Mouse (Mus musculus) MEL (cell line): ENCODE data around the gene Fxyd7. TPM values are rescaled to one million over a fixed set of nuclear protein-coding genes. Genes with fewer than 3 reads are reported as not detected.

ENCODE experiments used
- DNase-seq: peaks from one replicate; pipeline ENCODE4 v3.0.0; 2011; ENCODE audit warnings: low read depth, low spot score
- H3K27ac ChIP-seq: 2 replicates; pipeline ENCODE4 v1.5.1; 2012; ENCODE audit warnings: low read depth, mild to moderate bottlenecking, control low read depth, low read length, moderate library complexity; ENCODE audit not compliant: control insufficient read depth
- H3K27me3 ChIP-seq, 2 experiments: fragments of 150-350 bp in 1 of 2; sonication (generic) in 1 of 2; 2 replicates each; pipeline ENCODE4 v1.6.1; 2012; ENCODE audit warnings: low read length in 2 of 2, mild to moderate bottlenecking in 2 of 2, improper control_type of control experiment in 1 of 2, moderate library complexity in 1 of 2; ENCODE audit not compliant: insufficient read depth in 2 of 2, control insufficient read depth in 1 of 2
- H3K36me3 ChIP-seq, 2 experiments: 2 replicates each; pipeline ENCODE4 v1.6.1; 2012 to 2014; ENCODE audit warnings: low read length in 2 of 2, improper control_type of control experiment in 1 of 2, inconsistent platforms in 1 of 2, mild to moderate bottlenecking in 1 of 2; ENCODE audit not compliant: insufficient read depth in 2 of 2, control insufficient read depth in 1 of 2
- H3K4me1 ChIP-seq, 2 experiments: fragments of 150-350 bp in 1 of 2; sonication (generic) in 1 of 2; 2 replicates each; pipeline ENCODE4 v1.6.1; 2012; ENCODE audit warnings: low read length in 2 of 2, improper control_type of control experiment in 1 of 2, mild to moderate bottlenecking in 1 of 2; ENCODE audit not compliant: insufficient read depth in 2 of 2, control insufficient read depth in 1 of 2
- H3K4me3 ChIP-seq, 2 experiments: fragments of 150-350 bp in 1 of 2; sonication (generic) in 1 of 2; 2 replicates each; pipeline ENCODE4 v1.5.1; 2012; ENCODE audit warnings: low read depth in 2 of 2, low read length in 2 of 2, mild to moderate bottlenecking in 2 of 2, moderate library complexity in 2 of 2, control low read depth in 1 of 2, improper control_type of control experiment in 1 of 2; ENCODE audit not compliant: control insufficient read depth in 1 of 2, insufficient read depth in 1 of 2
- H3K79me2 ChIP-seq: 2 replicates; pipeline ENCODE4 v1.6.1; 2012; ENCODE audit warnings: mild to moderate bottlenecking, low read length, moderate library complexity; ENCODE audit not compliant: control insufficient read depth, poor library complexity, insufficient read depth
- H3K9ac ChIP-seq: 2 replicates; pipeline ENCODE4 v1.6.1; 2012; ENCODE audit warnings: low read depth, mild to moderate bottlenecking, control low read depth, low read length, moderate library complexity; ENCODE audit not compliant: control insufficient read depth, poor library complexity, severe bottlenecking
- H3K9me3 ChIP-seq: fragments of 150-350 bp; sonication (generic); replicated peaks from 2 replicates; pipeline ENCODE4 v1.6.1; 2012; ENCODE audit warnings: mild to moderate bottlenecking, low read length, improper control_type of control experiment, moderate library complexity; ENCODE audit not compliant: insufficient read depth
- BHLHE40 ChIP-seq: IDR thresholded peaks from 2 replicates; pipeline ENCODE4 v1.6.1; 2012; ENCODE audit warnings: low read depth, mild to moderate bottlenecking, inconsistent platforms, low read length, improper control_type of control experiment, borderline replicate concordance
- CHD1 ChIP-seq: IDR thresholded peaks from 2 replicates; pipeline ENCODE4 v1.6.1; 2012; ENCODE audit warnings: low read depth, mild to moderate bottlenecking, inconsistent platforms, low read length, improper control_type of control experiment
- CHD2 ChIP-seq: IDR thresholded peaks from 2 replicates; pipeline ENCODE4 v1.6.1; 2011; ENCODE audit warnings: low read length, improper control_type of control experiment
- CTCF ChIP-seq, 3 experiments: IDR thresholded peaks in 2 of 3; conservative IDR thresholded peaks in 1 of 3; 2 replicates each; pipeline ENCODE4 v1.5.1; 2011 to 2012; ENCODE audit warnings: low read length in 3 of 3, low read depth in 2 of 3, mild to moderate bottlenecking in 2 of 3, improper control_type of control experiment in 1 of 3, inconsistent platforms in 1 of 3, mixed read lengths in 1 of 3, moderate library complexity in 1 of 3; ENCODE audit not compliant: control insufficient read depth in 1 of 3, insufficient read depth in 1 of 3, poor library complexity in 1 of 3, severe bottlenecking in 1 of 3
- E2F4 ChIP-seq: IDR thresholded peaks from 2 replicates; pipeline ENCODE4 v1.6.1; 2011; ENCODE audit warnings: low read depth, low read length, improper control_type of control experiment, borderline replicate concordance
- ELF1 ChIP-seq: IDR thresholded peaks from 2 replicates; pipeline ENCODE4 v1.6.1; 2014; ENCODE audit warnings: low read depth, mild to moderate bottlenecking, inconsistent platforms, low read length, improper control_type of control experiment, moderate library complexity
- ETS1 ChIP-seq: IDR thresholded peaks from 2 replicates; pipeline ENCODE4 v1.6.1; 2012; ENCODE audit warnings: low read depth, mild to moderate bottlenecking, inconsistent platforms, low read length, improper control_type of control experiment, moderate library complexity
- GATA1 ChIP-seq: IDR thresholded peaks from 2 replicates; pipeline ENCODE4 v1.6.1; 2011; ENCODE audit warnings: low read depth, low read length, improper control_type of control experiment
- KAT2A ChIP-seq: conservative IDR thresholded peaks from 2 replicates; pipeline ENCODE4 v1.6.1; 2012; ENCODE audit warnings: low read depth, low read length, improper control_type of control experiment, inconsistent platforms
- MAZ ChIP-seq: IDR thresholded peaks from 2 replicates; pipeline ENCODE4 v1.6.1; 2012; ENCODE audit warnings: low read depth, mild to moderate bottlenecking, inconsistent platforms, low read length, improper control_type of control experiment
- MYC ChIP-seq: IDR thresholded peaks from 2 replicates; pipeline ENCODE4 v1.6.1; 2011; ENCODE audit warnings: low read depth, mild to moderate bottlenecking, low read length, improper control_type of control experiment, moderate library complexity
- NRF1 ChIP-seq: IDR thresholded peaks from 2 replicates; pipeline ENCODE4 v1.6.1; 2014; ENCODE audit warnings: low read depth, mild to moderate bottlenecking, inconsistent platforms, low read length, improper control_type of control experiment, moderate library complexity; ENCODE audit not compliant: poor library complexity, insufficient read depth, severe bottlenecking
- SMC3 ChIP-seq: IDR thresholded peaks from 2 replicates; pipeline ENCODE4 v1.6.1; 2011; ENCODE audit warnings: low read depth, low read length, improper control_type of control experiment
- TAL1 ChIP-seq: IDR thresholded peaks from 2 replicates; pipeline ENCODE4 v1.6.1; 2012; ENCODE audit warnings: mild to moderate bottlenecking, inconsistent platforms, low read length, moderate library complexity, mixed read lengths
- TBP ChIP-seq: IDR thresholded peaks from 2 replicates; pipeline ENCODE4 v1.8.0; 2011; ENCODE audit warnings: low read depth, low read length, improper control_type of control experiment
- USF1 ChIP-seq: IDR thresholded peaks from 2 replicates; pipeline ENCODE4 v1.6.1; 2014; ENCODE audit warnings: low read depth, mild to moderate bottlenecking, inconsistent platforms, low read length, improper control_type of control experiment, moderate library complexity
- ZC3H11A ChIP-seq: IDR thresholded peaks from 2 replicates; pipeline ENCODE4 v1.6.1; 2012; ENCODE audit warnings: low read depth, mild to moderate bottlenecking, inconsistent platforms, low read length, improper control_type of control experiment
- ZKSCAN1 ChIP-seq: IDR thresholded peaks from 2 replicates; pipeline ENCODE4 v1.6.1; 2012; ENCODE audit warnings: low read depth, mild to moderate bottlenecking, inconsistent platforms, low read length, improper control_type of control experiment, moderate library complexity
- ZMIZ1 ChIP-seq: IDR thresholded peaks from 2 replicates; pipeline ENCODE4 v1.6.1; 2012; ENCODE audit warnings: low read depth, mild to moderate bottlenecking, inconsistent platforms, low read length, improper control_type of control experiment, moderate library complexity
- polyA plus RNA-seq, 2 experiments: library from polyadenylated mRNA; stranded (reverse) in 1 of 2; unstranded in 1 of 2; fragments of >175 nt in 1 of 2; fragments of >200 nt in 1 of 2; gene quantifications; 2 replicates each; pipeline versions ENCODE4 v1.2.1 to v1.2.4; 2012; ENCODE audit warnings: low replicate concordance in 2 of 2, low read depth in 1 of 2; ENCODE audit not compliant: insufficient read length in 2 of 2, insufficient read depth in 1 of 2, missing spikeins in 1 of 2
- total RNA-seq: library from RNA; depleted of rRNA; stranded (reverse); fragments of 300-350 nt; gene quantifications from 2 replicates; pipeline ENCODE4 v1.2.3, GENCODE M21; 2012

The Fxyd7 gene
- total and polyA plus RNA-seq, 3 experiments: 0.11 TPM; not detected in 2

GRCm38 (mm10) chr7:31084140-31084539 is 32.9 kb upstream of the Fxyd7 start:
- Histone ChIP-seq H3K79me2 (no peaks in the 10 kb centered on the region), H3K27me3 (peaks cover 3 to 11% of the 10 kb centered on the region in 2 experiments), H3K9ac (no peak overlapping the region), H3K9me3 (no peaks in the 10 kb centered on the region), H3K27ac (no peak overlapping the region), H3K4me1 (no peaks in the 10 kb centered on the region), H3K4me3 (no peak overlapping the region), H3K36me3 (no peaks in the 10 kb centered on the region)
- DNase-seq: no peak
- no peak for TF ChIP-seq USF1
- no peak for TF ChIP-seq SMC3
- TF ChIP-seq GATA1: no peak
- TF ChIP-seq CTCF (IDR thresholded peaks at IDR 0.05 in 2 of 3, conservative IDR thresholded peaks at IDR 0.05 in 1 of 3; ENCODE audit: control insufficient read depth in 1 of 3, insufficient read depth in 1 of 3, low read depth in 2 of 3, low read length in 3 of 3, poor library complexity in 1 of 3, severe bottlenecking in 1 of 3): no peak

- no peak for DNase-seq
- no peak for TF ChIP-seq CHD1
- no peak for TF ChIP-seq ZKSCAN1
- TF ChIP-seq CTCF (IDR thresholded peaks at IDR 0.05 in 2 of 3, conservative IDR thresholded peaks at IDR 0.05 in 1 of 3; ENCODE audit: control insufficient read depth in 1 of 3, insufficient read depth in 1 of 3, low read depth in 2 of 3, low read length in 3 of 3, poor library complexity in 1 of 3, severe bottlenecking in 1 of 3): no peak
- no peak for TF ChIP-seq MAZ
- no peak for TF ChIP-seq TBP
- TF ChIP-seq NRF1: no peak
- TF ChIP-seq GATA1: no peak
- TF ChIP-seq BHLHE40: no peak
- TF ChIP-seq CHD2: no peak
- no peak for TF ChIP-seq ZMIZ1
- TF ChIP-seq MYC: no peak
- no peak for TF ChIP-seq ZC3H11A
- no peak for TF ChIP-seq E2F4
- no peak for TF ChIP-seq KAT2A
- TF ChIP-seq ETS1: no peak
- no peak for TF ChIP-seq TAL1
- no peak for TF ChIP-seq ELF1
- Histone ChIP-seq H3K4me3 (no peak overlapping the region), H3K79me2 (no peaks in the 10 kb centered on the region), H3K9me3 (no peaks in the 10 kb centered on the region), H3K27me3 (peaks cover 3 to 11% of the 10 kb centered on the region in 2 experiments), H3K9ac (no peak overlapping the region), H3K27ac (no peak overlapping the region), H3K4me1 (no peaks in the 10 kb centered on the region), H3K36me3 (no peaks in the 10 kb centered on the region)
Observed at GRCm38 (mm10) chr7:31082831-31083588, 31.7 kb upstream of the Fxyd7 start.
